Mouse (Mus musculus) neural tube, embryonic 15.5 days (tissue): ENCODE measurements around the gene Ppm1e. TPM values are rescaled to one million over a fixed set of nuclear protein-coding genes. Genes with fewer than 3 reads are reported as not detected.
"Not testable (repeated sequence)": the region's sequence is repeated elsewhere in the genome, so short reads cannot be mapped to it uniquely, and the experiment has no call there.

Experiments
- ATAC-seq: fragments of 200-750 bp; cut with Nextera tagmentation; 2 replicates; pipeline ENCODE4 v1.8.0; 2017; ENCODE audit warnings: mild to moderate bottlenecking, moderate TSS enrichment, moderate library complexity; ENCODE audit not compliant: low FRiP score
- H3K27ac ChIP-seq: fragments of 300-500 bp; sonication (generic); replicated peaks from 2 replicates; pipeline ENCODE4 v1.5.1; 2015; ENCODE audit warnings: mild to moderate bottlenecking, inconsistent platforms
- H3K27me3 ChIP-seq: fragments of 300-500 bp; sonication (generic); replicated peaks from 2 replicates; pipeline ENCODE4 v1.6.1; 2015; ENCODE audit warnings: inconsistent platforms
- H3K36me3 ChIP-seq: fragments of 300-500 bp; sonication (generic); 2 replicates; pipeline ENCODE4 v1.6.1; 2015; ENCODE audit warnings: inconsistent platforms
- H3K4me1 ChIP-seq: fragments of 300-500 bp; sonication (generic); 2 replicates; pipeline ENCODE4 v1.6.1; 2015; ENCODE audit warnings: inconsistent platforms
- H3K4me2 ChIP-seq: fragments of 300-500 bp; sonication (generic); 2 replicates; pipeline ENCODE4 v1.6.1; 2015; ENCODE audit warnings: inconsistent platforms, mild to moderate bottlenecking, moderate library complexity
- H3K4me3 ChIP-seq: fragments of 300-500 bp; sonication (generic); replicated peaks from 2 replicates; pipeline ENCODE4 v1.5.1; 2015; ENCODE audit warnings: mild to moderate bottlenecking, inconsistent platforms
- H3K9ac ChIP-seq: fragments of 300-500 bp; sonication (generic); replicated peaks from 2 replicates; pipeline ENCODE4 v1.6.1; 2015; ENCODE audit warnings: mild to moderate bottlenecking, inconsistent platforms
- H3K9me3 ChIP-seq: fragments of 300-500 bp; sonication (generic); replicated peaks from 2 replicates; pipeline ENCODE4 v1.6.1; 2016; ENCODE audit warnings: inconsistent platforms
- WGBS: fragments of 180-500 bp; shearing (Covaris S2); methylation state at CpG from one replicate; pipeline ENCODE4 v1.1.7; 2015; ENCODE audit warnings: mixed read lengths; 5-methylcytosine and 5-hydroxymethylcytosine counted together
- polyA plus RNA-seq: library from polyadenylated mRNA; unstranded; fragments of >200 nt; fragmentation: Nextera tagmentation; extraction: Ambion mirVana; gene quantifications from 2 replicates; pipeline ENCODE4 v1.2.1, GENCODE M21; 2015

Ppm1e gene
- polyA plus RNA-seq, 1 experiment from 2014 or later: 26.3 TPM

DNA sequence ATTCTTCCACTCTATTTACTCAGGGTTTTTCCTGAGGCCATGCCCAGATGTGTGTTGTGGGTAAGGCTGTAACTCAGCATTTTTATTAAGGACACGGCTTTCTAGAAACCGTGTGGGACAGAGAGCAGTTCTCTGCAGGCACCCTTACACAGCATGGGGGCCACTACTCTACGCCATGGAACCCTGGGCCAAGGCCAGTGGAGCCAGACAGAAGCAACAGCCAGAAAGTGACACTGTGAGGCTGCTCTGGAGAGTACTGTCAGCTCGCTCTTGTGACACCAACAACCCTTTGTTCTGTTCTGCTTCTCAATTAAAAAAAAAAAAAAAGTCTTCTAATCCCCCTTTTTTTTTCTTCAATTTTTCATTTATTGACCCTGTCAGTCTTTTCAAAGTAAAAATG is 88.4 kb downstream of the Ppm1e start:
- Histone ChIP-seq H3K4me3 (no peak overlapping the region), H3K27ac (no peak overlapping the region), H3K36me3 (no peaks in the 10 kb centered on the region), H3K27me3 (no peaks in the 10 kb centered on the region), H3K9me3 (no peaks in the 10 kb centered on the region), H3K4me1 (peaks cover 6% of the 10 kb centered on the region; the same call in 1 of the 2 replicates), H3K9ac (no peak overlapping the region), H3K4me2 (no peak overlapping the region)
- WGBS: 37% methylated on average over 4 of the region's 4 CpGs
- no peak for ATAC-seq

DNA sequence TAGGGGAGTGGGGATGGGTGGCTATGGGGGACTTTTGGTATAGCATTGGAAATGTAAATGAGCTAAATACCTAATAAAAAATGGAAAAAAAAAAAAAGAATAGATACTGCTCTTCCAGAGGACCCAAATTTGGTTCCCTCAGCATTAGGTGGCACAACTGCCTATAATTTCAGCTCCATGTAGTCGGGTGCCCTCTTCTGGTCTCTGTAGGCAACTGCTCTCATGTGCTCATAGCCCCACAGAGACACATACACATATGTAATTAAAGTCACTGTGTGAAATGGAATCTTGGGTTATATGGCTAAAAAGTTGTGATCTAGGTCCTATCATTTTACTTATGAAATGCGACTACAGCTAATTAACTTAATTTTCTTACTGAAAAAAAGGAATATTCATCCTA is 90.0 kb downstream of the Ppm1e start:
- ATAC-seq: no peak
- H3K27me3 ChIP-seq: no peaks in the 10 kb centered on the region
- 84% methylated on average over 2 of the region's 2 CpGs for WGBS

DNA sequence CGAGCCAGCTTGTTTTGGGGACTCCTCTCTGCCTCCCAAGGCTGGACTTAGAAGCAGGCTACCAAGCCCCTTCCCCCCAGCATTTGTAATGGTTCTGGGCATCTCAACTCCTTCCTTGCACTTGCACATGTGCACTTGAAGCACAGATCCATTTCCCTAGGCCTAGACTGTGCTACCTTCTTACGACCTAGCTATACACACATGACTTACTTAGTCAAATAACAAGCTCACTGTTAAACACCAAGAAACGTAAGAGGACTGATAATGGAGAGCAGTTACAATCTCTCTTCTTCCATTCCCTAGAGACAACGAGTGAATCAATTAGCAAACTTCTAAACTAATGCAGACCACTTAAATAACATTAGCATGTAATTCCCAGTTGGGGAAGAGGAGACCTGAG is 92.6 kb downstream of the Ppm1e start:
- ATAC-seq: no peak
- Histone ChIP-seq H3K4me3 (no peak overlapping the region), H3K9me3 (no peaks in the 10 kb centered on the region), H3K27me3 (no peaks in the 10 kb centered on the region), H3K4me1 (peaks cover 17% of the 10 kb centered on the region), H3K9ac (no peak overlapping the region), H3K4me2 (no peak overlapping the region), H3K36me3 (no peaks in the 10 kb centered on the region), H3K27ac (peak overlapping the region; percentile 46)
- 64% methylated on average over 4 of the region's 4 CpGs for WGBS

More for the DNA sequence above, 90.0 kb downstream of the Ppm1e start:
- Histone ChIP-seq H3K4me2 (no peak overlapping the region), H3K4me1 (peaks cover 13% of the 10 kb centered on the region), H3K27ac (no peak overlapping the region), H3K9ac (no peak overlapping the region), H3K9me3 (no peaks in the 10 kb centered on the region), H3K36me3 (no peaks in the 10 kb centered on the region), H3K4me3 (no peak overlapping the region)

DNA sequence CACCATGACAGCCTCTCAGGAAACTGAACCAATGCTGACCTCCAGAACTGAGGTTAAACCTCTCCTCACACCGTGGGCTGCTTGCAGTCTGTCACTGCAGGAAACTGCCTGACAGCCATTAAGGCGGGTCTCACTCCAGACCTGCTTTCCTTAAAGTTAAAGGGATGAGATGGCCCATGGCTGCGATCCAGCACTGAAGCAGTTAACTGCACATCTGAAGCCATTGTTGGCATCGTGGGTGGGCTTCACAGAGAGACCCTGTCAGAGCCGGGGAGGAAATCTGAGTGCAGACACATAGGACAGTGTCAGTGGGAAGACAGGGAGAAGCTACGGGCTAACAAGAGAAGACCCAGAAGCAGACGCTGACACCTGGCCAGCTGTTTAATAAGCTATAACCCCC is 94.9 kb downstream of the Ppm1e start:
- H3K9me3 ChIP-seq: no peaks in the 10 kb centered on the region
- H3K36me3 ChIP-seq: no peaks in the 10 kb centered on the region
- H3K4me1 ChIP-seq: peaks cover 11% of the 10 kb centered on the region
- H3K27me3 ChIP-seq: no peaks in the 10 kb centered on the region
- no peak overlapping the region for H3K27ac ChIP-seq
- H3K4me3 ChIP-seq: no peak overlapping the region
- H3K4me2 ChIP-seq: peak overlapping the region; percentile 4; the same call in 1 of the 2 replicates
- no peak for ATAC-seq
- H3K9ac ChIP-seq: no peak overlapping the region
- 15% methylated on average over 7 of the region's 7 CpGs for WGBS

DNA sequence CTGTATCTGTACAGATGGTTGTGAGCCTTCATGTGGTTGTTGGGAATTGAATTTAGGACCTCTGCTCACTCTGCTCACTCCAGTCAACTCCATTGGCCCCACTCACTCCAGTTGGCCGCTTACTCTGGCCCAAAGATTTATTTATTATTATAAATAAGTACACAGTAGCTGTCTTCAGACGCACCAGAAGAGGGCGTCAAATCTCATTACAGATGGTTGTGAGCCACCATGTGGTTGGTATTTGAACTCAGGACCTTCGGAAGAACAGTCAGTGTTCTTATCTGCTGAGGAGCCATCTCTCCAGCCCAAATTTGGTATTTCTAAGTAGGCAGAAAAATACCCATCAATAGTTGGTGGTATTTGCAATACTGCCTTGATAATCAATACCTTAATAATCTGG is 97.1 kb downstream of the Ppm1e start:
- whole genome bisulfite sequencing: 75% methylated on average over 4 of the region's 4 CpGs
- not testable (repeated sequence) for H3K4me3 ChIP-seq, H3K27me3 ChIP-seq, H3K9ac ChIP-seq, H3K36me3 ChIP-seq, H3K9me3 ChIP-seq, ATAC-seq, H3K4me2 ChIP-seq, H3K27ac ChIP-seq
- H3K4me1 ChIP-seq: peaks cover 11% of the 10 kb centered on the region

DNA sequence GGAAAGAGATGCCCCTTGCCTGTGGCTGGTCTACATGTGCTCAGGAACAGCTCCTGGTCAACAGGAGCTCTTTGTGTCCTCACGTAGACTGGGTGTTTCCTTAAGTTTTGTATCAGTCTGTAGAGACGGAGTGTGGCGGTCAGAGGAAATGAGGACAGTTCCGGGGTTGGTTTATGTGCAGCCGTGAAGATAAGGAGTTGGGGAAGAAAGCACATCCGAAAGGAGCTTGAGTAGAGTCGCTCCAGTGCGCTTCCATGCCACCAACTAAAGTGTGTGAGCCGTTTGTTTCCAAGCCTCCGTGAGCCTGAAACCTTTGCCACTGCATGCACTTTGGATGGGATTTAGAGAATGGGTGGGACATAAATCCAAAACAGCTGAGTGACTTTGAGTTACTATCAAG is 99.0 kb downstream of the Ppm1e start:
- no peak overlapping the region for H3K4me2 ChIP-seq
- no peaks in the 10 kb centered on the region for H3K36me3 ChIP-seq
- no peak overlapping the region for H3K9ac ChIP-seq
- peaks cover 11% of the 10 kb centered on the region for H3K4me1 ChIP-seq
- ATAC-seq: no peak
- 84% methylated on average over 10 of the region's 10 CpGs for WGBS
- H3K9me3 ChIP-seq: no peaks in the 10 kb centered on the region
- no peak overlapping the region for H3K27ac ChIP-seq
- H3K4me3 ChIP-seq: no peak overlapping the region
- no peaks in the 10 kb centered on the region for H3K27me3 ChIP-seq

DNA sequence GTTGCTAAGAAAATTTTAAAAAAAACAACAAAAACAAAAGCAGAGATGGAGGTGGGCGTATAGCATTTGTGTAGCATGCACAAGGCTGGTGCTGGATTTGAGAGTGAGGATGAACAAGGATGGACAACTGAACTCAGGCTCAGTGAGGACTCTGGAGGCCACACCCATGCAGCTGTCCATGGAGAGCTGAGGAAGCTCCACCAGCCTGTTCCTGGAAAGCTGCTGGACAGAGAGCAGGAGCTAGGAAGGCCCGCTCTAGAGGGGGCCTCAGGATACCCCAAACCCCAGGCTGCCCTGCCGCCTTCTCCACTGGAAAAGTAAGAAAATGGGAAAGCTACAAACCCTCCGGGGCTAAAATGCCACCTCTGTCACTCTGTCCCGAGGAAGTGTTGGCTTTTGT is 101.5 kb downstream of the Ppm1e start:
- Histone ChIP-seq H3K4me3 (no peak overlapping the region), H3K4me2 (no peak overlapping the region), H3K27me3 (no peaks in the 10 kb centered on the region), H3K4me1 (no peaks in the 10 kb centered on the region), H3K36me3 (no peaks in the 10 kb centered on the region), H3K27ac (no peak overlapping the region), H3K9me3 (no peaks in the 10 kb centered on the region), H3K9ac (no peak overlapping the region)
- WGBS: 95% methylated on average over 5 of the region's 5 CpGs
- no peak for ATAC-seq

DNA sequence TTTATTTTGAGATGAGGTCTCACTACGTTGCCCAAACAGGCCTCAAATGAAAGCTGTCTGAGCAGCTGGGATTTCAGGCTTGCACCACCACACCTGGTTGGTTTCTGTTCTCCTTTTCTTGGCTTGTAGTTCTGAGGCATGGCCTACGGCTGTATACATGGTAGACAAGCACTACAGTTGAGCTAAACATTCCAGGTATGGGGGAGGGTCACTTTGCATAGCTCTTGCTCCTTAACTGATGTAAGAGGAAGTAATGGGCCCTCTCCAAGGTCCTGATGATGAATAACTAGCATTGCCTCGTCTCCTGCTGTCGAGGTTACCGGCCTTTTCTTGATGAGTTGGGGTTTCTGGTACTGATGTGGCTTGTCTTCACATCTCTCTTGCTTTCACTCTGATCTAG is 104.7 kb downstream of the Ppm1e start:
- Histone ChIP-seq H3K27ac (peak overlapping the region; percentile 54), H3K4me3 (no peak overlapping the region), H3K36me3 (no peaks in the 10 kb centered on the region), H3K9me3 (no peaks in the 10 kb centered on the region), H3K9ac (no peak overlapping the region), H3K27me3 (no peaks in the 10 kb centered on the region), H3K4me1 (no peaks in the 10 kb centered on the region), H3K4me2 (no peak overlapping the region)
- no peak for ATAC-seq
- WGBS: 63% methylated on average over 5 of the region's 5 CpGs

DNA sequence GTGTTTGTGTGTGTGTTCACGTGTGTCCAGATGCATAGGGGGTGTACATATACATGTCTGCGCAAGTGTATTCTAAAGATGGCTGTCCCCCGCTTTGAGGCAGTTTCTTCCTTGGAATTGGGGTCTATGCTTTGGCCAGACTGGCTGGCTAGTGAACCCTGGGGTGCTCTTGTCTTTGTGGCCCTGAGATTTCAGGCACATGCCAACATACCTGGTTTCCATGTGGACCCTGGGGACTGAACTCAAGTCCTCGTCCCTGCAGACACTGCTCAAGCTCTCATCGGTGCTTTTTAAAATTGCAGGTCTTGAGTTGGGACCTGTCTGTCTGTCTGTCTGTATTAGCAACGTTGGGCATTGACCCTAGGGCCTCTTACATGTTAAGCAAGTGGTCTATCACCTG is 105.5 kb downstream of the Ppm1e start:
- no peak for ATAC-seq

DNA sequence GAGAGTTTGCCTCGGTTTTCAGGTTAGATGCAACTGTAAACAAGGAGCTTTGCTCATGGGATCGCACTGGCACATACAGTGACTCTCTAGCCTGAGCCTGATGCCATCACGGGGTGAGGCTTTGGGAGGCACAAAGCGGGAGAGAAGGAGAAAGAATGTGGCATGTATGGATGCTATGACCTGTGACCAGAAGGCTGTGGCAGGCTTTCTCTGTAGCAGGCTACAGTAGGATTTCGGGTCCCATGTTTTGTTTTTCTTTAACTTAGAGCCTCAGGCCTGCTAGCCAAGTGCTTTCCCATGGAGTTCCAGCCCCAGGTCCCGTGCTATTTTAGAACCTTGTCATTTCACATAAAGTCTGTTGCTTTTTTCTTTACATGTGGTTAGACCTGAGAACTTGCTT is 108.7 kb downstream of the Ppm1e start:
- Histone ChIP-seq H3K9me3 (no peaks in the 10 kb centered on the region), H3K4me1 (peaks cover 11% of the 10 kb centered on the region; the same call in 1 of the 2 replicates), H3K4me2 (no peak overlapping the region), H3K36me3 (no peaks in the 10 kb centered on the region), H3K27me3 (no peaks in the 10 kb centered on the region), H3K27ac (no peak overlapping the region), H3K4me3 (no peak overlapping the region), H3K9ac (no peak overlapping the region)
- ATAC-seq: no peak
- WGBS: 83% methylated on average over 6 of the region's 6 CpGs

More for the DNA sequence above, 105.5 kb downstream of the Ppm1e start:
- H3K9me3 ChIP-seq: no peaks in the 10 kb centered on the region
- no peaks in the 10 kb centered on the region for H3K4me1 ChIP-seq
- WGBS: 91% methylated on average over 6 of the region's 6 CpGs
- H3K4me2 ChIP-seq: no peak overlapping the region
- no peak overlapping the region for H3K9ac ChIP-seq
- no peak overlapping the region for H3K4me3 ChIP-seq
- no peaks in the 10 kb centered on the region for H3K36me3 ChIP-seq
- no peaks in the 10 kb centered on the region for H3K27me3 ChIP-seq
- no peak overlapping the region for H3K27ac ChIP-seq

DNA sequence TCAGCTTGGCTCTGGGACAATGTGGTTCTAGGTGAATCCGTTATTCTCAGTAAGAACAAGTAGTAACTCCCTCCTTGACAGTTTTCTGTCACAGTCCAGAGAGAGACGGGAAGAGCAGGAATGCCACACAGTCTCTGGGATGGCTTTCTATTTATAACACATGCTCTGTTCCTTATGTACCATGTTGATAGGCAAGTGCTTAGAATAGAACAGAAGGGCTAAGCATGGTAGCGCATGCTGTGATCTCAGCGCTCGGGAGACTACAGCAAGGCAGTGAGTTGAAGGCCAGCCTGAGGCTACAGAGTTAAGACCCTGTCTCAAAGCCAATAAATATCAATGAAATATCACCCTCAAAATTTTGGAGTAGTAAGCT is 111.3 kb downstream of the Ppm1e start:
- H3K4me2 ChIP-seq: no peak overlapping the region
- 66% methylated on average over 5 of the region's 5 CpGs for WGBS

DNA sequence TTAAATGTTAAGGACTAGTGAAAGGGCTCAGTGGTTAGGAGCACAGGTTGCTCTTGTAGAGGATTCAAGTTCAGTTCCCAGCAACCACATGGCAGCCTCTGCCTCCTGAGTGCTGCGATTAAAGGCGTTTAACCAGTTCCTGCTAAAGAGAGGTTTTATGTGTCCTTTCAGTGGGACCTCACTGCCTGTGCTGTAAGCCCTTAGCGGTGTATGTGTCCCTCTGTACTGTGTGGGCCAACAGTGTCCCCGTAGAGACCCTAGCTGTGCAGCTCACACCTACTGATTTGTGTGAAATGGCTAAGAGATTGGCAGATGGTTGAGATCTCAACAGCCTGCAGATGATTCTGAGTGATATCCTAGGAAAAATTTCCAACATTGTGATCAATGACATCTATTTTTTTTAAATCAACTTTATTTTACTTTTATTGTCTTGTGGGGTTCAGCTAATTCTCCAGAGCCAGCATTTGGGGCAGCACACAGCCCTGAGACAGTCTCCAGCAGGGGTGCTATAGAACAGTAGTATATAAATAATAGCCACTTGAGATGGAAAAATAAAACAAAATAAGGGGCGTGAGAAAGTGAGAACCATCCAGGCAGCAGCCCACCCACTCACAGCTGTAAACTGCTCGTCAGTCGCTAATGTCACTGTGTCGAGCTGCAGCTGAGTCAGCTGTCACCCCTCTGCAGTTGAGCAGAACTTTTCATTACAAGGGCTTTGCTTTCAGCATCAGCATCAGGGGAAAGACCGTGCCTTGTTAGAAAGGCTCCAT is 111.9 kb downstream of the Ppm1e start:
- Histone ChIP-seq H3K27me3 (no peaks in the 10 kb centered on the region), H3K36me3 (0 out of 2 replicates have a peak, but pooled peaks cover 3% of the 10 kb centered on the region), H3K27ac (no peak overlapping the region), H3K9me3 (no peaks in the 10 kb centered on the region), H3K4me3 (no peak overlapping the region), H3K9ac (no peak overlapping the region), H3K4me1 (peaks cover 11% of the 10 kb centered on the region; the same call in 1 of the 2 replicates), H3K4me2 (no peak overlapping the region)
- 45% methylated on average over 9 of the region's 9 CpGs for WGBS
- ATAC-seq: no peak

More for the DNA sequence above, 111.3 kb downstream of the Ppm1e start:
- H3K4me1 ChIP-seq: peaks cover 11% of the 10 kb centered on the region; the same call in 1 of the 2 replicates
- H3K9me3 ChIP-seq: no peaks in the 10 kb centered on the region
- 0 out of 2 replicates have a peak, but pooled peaks cover 3% of the 10 kb centered on the region for H3K36me3 ChIP-seq
- H3K27me3 ChIP-seq: no peaks in the 10 kb centered on the region
- H3K9ac ChIP-seq: no peak overlapping the region
- no peak overlapping the region for H3K4me3 ChIP-seq
- no peak for ATAC-seq
- no peak overlapping the region for H3K27ac ChIP-seq
